Mouse (Mus musculus) heart, embryonic 13.5 days (tissue): ENCODE measurements at regions not wholly inside any gene's neighbourhood (a gene's known extent, or its start where the extent isn't known, plus 50 kb on each side); places are given as distances from the start of the nearest gene placed in this dataset.

Experiments used
- ATAC-seq: fragments of 200-750 bp; cut with Nextera tagmentation; 2 replicates; pipeline ENCODE4 v1.8.0; 2017; ENCODE audit warnings: moderate TSS enrichment; ENCODE audit not compliant: insufficient number of reproducible peaks, low FRiP score, low TSS enrichment; ENCODE audit errors: extremely low read depth
- H3K27ac ChIP-seq: fragments of 300-500 bp; sonication (generic); replicated peaks from 2 replicates; pipeline ENCODE4 v1.5.1; 2015; ENCODE audit warnings: moderate library complexity, mild to moderate bottlenecking, inconsistent platforms
- H3K27me3 ChIP-seq: fragments of 300-500 bp; sonication (generic); replicated peaks from 2 replicates; pipeline ENCODE4 v1.6.1; 2015; ENCODE audit warnings: mild to moderate bottlenecking, inconsistent platforms
- H3K36me3 ChIP-seq: fragments of 300-500 bp; sonication (generic); 2 replicates; pipeline ENCODE4 v1.6.1; 2015; ENCODE audit warnings: mild to moderate bottlenecking, inconsistent platforms
- H3K4me1 ChIP-seq: fragments of 300-500 bp; sonication (generic); 2 replicates; pipeline ENCODE4 v1.6.1; 2015; ENCODE audit warnings: inconsistent platforms
- H3K4me2 ChIP-seq: fragments of 300-500 bp; sonication (generic); 2 replicates; pipeline ENCODE4 v1.6.1; 2015; ENCODE audit warnings: inconsistent platforms, mild to moderate bottlenecking, moderate library complexity
- H3K4me3 ChIP-seq: fragments of 300-500 bp; sonication (generic); 2 replicates; pipeline ENCODE4 v1.5.1; 2015; ENCODE audit warnings: moderate library complexity, mild to moderate bottlenecking, inconsistent platforms
- H3K9ac ChIP-seq: fragments of 300-500 bp; sonication (generic); 2 replicates; pipeline ENCODE4 v1.6.1; 2015; ENCODE audit warnings: inconsistent platforms, mild to moderate bottlenecking, moderate library complexity
- H3K9me3 ChIP-seq: fragments of 300-500 bp; sonication (generic); 2 replicates; pipeline ENCODE4 v1.6.1; 2016; ENCODE audit warnings: inconsistent platforms
- WGBS: fragments of 180-500 bp; shearing (Covaris S2); methylation state at CpG from one replicate; pipeline ENCODE4 v1.1.7; 2015; ENCODE audit warnings: mixed read lengths; 5-methylcytosine and 5-hydroxymethylcytosine counted together

GRCm38 (mm10) chr3:144137483-144137882 lies 67.5 kb downstream of the Lmo4 start:
- H3K4me3 ChIP-seq = no peak overlapping the region
- no peaks in the 10 kb centered on the region for H3K36me3 ChIP-seq
- no peaks in the 10 kb centered on the region for H3K4me1 ChIP-seq
- H3K27me3 ChIP-seq = no peaks in the 10 kb centered on the region
- WGBS = 75% methylated on average over 3 of the region's 3 CpGs
- no peak overlapping the region for H3K9ac ChIP-seq
- no peak overlapping the region for H3K27ac ChIP-seq
- ATAC-seq = no peak
- H3K4me2 ChIP-seq = no peak overlapping the region
- no peaks in the 10 kb centered on the region for H3K9me3 ChIP-seq

DNA sequence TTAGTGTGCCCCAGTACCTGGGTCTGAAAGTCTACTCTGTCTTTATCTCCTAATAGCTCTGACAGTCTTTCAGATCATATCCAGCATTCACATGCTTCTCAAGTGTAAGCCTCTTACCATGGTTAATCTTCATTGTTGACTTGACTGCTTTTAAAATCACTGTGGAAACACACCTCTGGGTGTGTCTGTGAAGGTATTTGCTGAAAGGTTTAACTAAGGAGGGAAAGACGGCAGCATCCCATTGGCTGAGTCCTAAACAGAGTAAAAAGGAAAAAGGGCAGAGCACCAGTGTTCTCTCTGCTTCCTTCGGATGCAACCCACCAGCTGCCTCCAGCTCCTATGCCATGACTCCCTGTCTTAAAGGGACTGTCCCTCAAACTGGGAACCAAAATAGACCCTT lies 68.6 kb downstream of the Lmo4 start:
- no peak overlapping the region for H3K4me3 ChIP-seq
- no peak for ATAC-seq
- H3K4me1 ChIP-seq = no peaks in the 10 kb centered on the region
- no peaks in the 10 kb centered on the region for H3K27me3 ChIP-seq
- H3K9ac ChIP-seq = no peak overlapping the region
- no peaks in the 10 kb centered on the region for H3K36me3 ChIP-seq
- WGBS = 66% methylated on average over 2 of the region's 2 CpGs
- no peak overlapping the region for H3K4me2 ChIP-seq
- no peak overlapping the region for H3K27ac ChIP-seq
- no peaks in the 10 kb centered on the region for H3K9me3 ChIP-seq

- Histone ChIP-seq H3K36me3 (no peaks in the 10 kb centered on the region), H3K4me3 (no peak overlapping the region), H3K4me1 (no peaks in the 10 kb centered on the region), H3K4me2 (no peak overlapping the region), H3K9ac (no peak overlapping the region), H3K9me3 (no peaks in the 10 kb centered on the region), H3K27me3 (no peaks in the 10 kb centered on the region), H3K27ac (no peak overlapping the region)
- no peak for ATAC-seq
- WGBS = 90% methylated on average over 6 of the region's 6 CpGs
These were observed 69.4 kb downstream of the Lmo4 start for GRCm38 (mm10) chr3:144135646-144136045.

DNA sequence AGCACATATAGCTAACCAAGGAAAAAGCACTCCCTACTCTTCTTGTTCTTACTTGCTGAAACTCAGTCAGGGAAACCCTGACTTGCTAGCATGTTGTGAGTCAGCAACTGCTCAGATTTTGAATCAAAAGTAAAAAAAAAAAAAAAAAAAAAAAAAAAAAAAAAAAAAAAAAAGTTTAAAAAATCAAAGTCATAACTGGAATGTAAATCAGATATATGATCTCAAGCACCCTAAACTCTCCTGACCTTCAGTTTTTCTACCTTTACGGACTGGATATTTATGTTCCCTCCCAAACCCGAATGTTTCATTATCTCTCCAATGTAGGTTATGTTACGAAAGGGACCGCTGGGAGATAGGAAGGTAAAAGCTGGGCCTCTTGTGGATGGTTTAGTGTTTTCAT lies 77.0 kb downstream of the Lmo4 start:
- H3K27me3 ChIP-seq = no peaks in the 10 kb centered on the region
- H3K4me3 ChIP-seq = no peak overlapping the region
- 85% methylated on average over 4 of the region's 4 CpGs for WGBS
- H3K36me3 ChIP-seq = no peaks in the 10 kb centered on the region
- H3K9ac ChIP-seq = no peak overlapping the region
- no peak overlapping the region for H3K27ac ChIP-seq
- H3K4me1 ChIP-seq = no peaks in the 10 kb centered on the region
- no peak overlapping the region for H3K4me2 ChIP-seq
- H3K9me3 ChIP-seq = no peaks in the 10 kb centered on the region
- ATAC-seq = no peak

GRCm38 (mm10) chr3:144124353-144124752 lies 80.7 kb downstream of the Lmo4 start:
- H3K4me3 ChIP-seq = no peak overlapping the region
- H3K4me1 ChIP-seq = no peaks in the 10 kb centered on the region
- H3K9ac ChIP-seq = no peak overlapping the region
- 79% methylated on average over 4 of the region's 4 CpGs for WGBS
- H3K27ac ChIP-seq = no peak overlapping the region
- H3K36me3 ChIP-seq = no peaks in the 10 kb centered on the region
- H3K9me3 ChIP-seq = no peaks in the 10 kb centered on the region
- H3K27me3 ChIP-seq = no peaks in the 10 kb centered on the region
- no peak for ATAC-seq
- H3K4me2 ChIP-seq = no peak overlapping the region

DNA sequence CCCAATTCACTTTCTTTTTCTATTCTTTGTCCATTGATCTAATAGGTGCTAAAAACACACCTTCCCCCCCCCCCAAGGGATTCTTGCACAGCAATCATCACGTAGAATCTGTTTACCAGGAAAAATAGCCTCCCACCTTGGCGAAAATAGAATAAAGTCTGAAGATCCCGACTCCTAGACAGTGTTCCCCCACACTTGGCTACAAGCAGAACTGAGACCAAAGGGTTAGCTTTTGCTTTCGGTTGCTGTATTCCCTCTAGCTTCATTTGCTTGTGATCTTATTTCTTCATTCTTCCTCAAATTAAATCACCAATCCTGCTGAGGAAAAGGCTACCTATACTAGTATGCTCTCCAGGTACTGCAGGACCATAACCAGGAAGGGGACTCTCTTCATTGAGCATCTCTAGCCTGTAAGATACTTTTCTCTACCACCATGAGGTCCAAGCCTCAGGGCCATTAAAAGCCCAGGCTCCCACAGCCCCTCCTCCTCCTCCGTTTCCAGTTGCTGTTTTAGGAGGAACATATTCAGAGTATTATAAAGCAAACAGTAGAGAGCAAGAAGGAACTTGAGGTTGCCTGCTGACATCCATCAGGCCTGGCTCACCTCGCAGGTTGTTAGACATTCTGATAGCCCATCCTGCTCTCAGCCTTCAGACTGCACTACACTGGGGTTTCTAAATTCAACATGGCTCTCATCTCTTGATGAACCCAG lies 81.5 kb downstream of the Lmo4 start:
- no peaks in the 10 kb centered on the region for H3K36me3 ChIP-seq
- H3K4me3 ChIP-seq = no peak overlapping the region
- WGBS = 72% methylated on average over 6 of the region's 6 CpGs
- no peaks in the 10 kb centered on the region for H3K9me3 ChIP-seq
- no peaks in the 10 kb centered on the region for H3K4me1 ChIP-seq
- ATAC-seq = no peak
- no peak overlapping the region for H3K27ac ChIP-seq
- no peak overlapping the region for H3K9ac ChIP-seq
- H3K4me2 ChIP-seq = no peak overlapping the region
- no peaks in the 10 kb centered on the region for H3K27me3 ChIP-seq

- no peaks in the 10 kb centered on the region for H3K4me1 ChIP-seq
- 62% methylated on average over 3 of the region's 3 CpGs for WGBS
- H3K4me3 ChIP-seq = no peak overlapping the region
- no peaks in the 10 kb centered on the region for H3K36me3 ChIP-seq
- ATAC-seq = no peak
- H3K27me3 ChIP-seq = no peaks in the 10 kb centered on the region
- H3K27ac ChIP-seq = no peak overlapping the region
- H3K9ac ChIP-seq = no peak overlapping the region
- no peak overlapping the region for H3K4me2 ChIP-seq
- H3K9me3 ChIP-seq = no peaks in the 10 kb centered on the region
These were observed 85.9 kb downstream of the Lmo4 start for GRCm38 (mm10) chr3:144119076-144119475.

- ATAC-seq = no peak
- 76% methylated on average over 11 of the region's 11 CpGs for WGBS
These were observed 91.1 kb downstream of the Lmo4 start for GRCm38 (mm10) chr3:144113672-144114645.

GRCm38 (mm10) chr3:144110331-144111080 lies 94.5 kb downstream of the Lmo4 start:
- 75% methylated on average over 5 of the region's 5 CpGs for WGBS
- Histone ChIP-seq H3K9ac (no peak overlapping the region), H3K4me1 (no peaks in the 10 kb centered on the region), H3K36me3 (no peaks in the 10 kb centered on the region), H3K27me3 (no peaks in the 10 kb centered on the region), H3K4me2 (no peak overlapping the region), H3K27ac (no peak overlapping the region), H3K9me3 (no peaks in the 10 kb centered on the region), H3K4me3 (no peak overlapping the region)
- no peak for ATAC-seq

More at GRCm38 (mm10) chr3:144113672-144114645, 91.1 kb downstream of the Lmo4 start:
- Histone ChIP-seq H3K9ac (no peak overlapping the region), H3K4me2 (no peak overlapping the region), H3K36me3 (no peaks in the 10 kb centered on the region), H3K27ac (no peak overlapping the region), H3K4me1 (no peaks in the 10 kb centered on the region), H3K9me3 (no peaks in the 10 kb centered on the region), H3K4me3 (no peak overlapping the region), H3K27me3 (no peaks in the 10 kb centered on the region)

DNA sequence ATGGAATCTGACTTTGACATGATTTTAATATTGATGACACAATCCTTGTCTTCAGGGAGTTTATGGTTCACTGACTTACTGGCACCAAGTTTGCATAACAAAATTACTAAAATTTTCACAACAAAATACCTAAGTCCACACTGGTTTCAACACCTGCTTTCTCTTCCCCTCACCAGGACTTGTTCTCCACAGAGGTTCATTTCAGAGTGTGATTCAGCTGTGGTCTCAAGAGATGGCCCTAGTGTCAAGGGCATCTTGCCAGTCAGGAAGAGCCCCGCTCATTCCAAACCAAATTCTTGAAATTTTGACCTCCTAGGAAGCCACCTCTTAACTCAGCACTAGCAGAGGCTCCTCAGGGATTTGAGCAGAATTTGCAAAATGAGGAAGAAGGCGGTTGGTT lies 95.3 kb downstream of the Lmo4 start:
- H3K36me3 ChIP-seq = no peaks in the 10 kb centered on the region
- H3K4me3 ChIP-seq = no peak overlapping the region
- H3K4me2 ChIP-seq = no peak overlapping the region
- no peak for ATAC-seq
- 75% methylated on average over 2 of the region's 2 CpGs for WGBS
- H3K4me1 ChIP-seq = no peaks in the 10 kb centered on the region
- no peaks in the 10 kb centered on the region for H3K9me3 ChIP-seq
- H3K27me3 ChIP-seq = no peaks in the 10 kb centered on the region
- no peak overlapping the region for H3K9ac ChIP-seq
- H3K27ac ChIP-seq = no peak overlapping the region

- no peaks in the 10 kb centered on the region for H3K36me3 ChIP-seq
- H3K27ac ChIP-seq = no peak overlapping the region
- no peaks in the 10 kb centered on the region for H3K9me3 ChIP-seq
- no peak for ATAC-seq
- 75% methylated on average over 6 of the region's 6 CpGs for WGBS
- no peaks in the 10 kb centered on the region for H3K4me1 ChIP-seq
- no peak overlapping the region for H3K4me3 ChIP-seq
- H3K4me2 ChIP-seq = no peak overlapping the region
- H3K27me3 ChIP-seq = no peaks in the 10 kb centered on the region
- no peak overlapping the region for H3K9ac ChIP-seq
These were observed 96.7 kb downstream of the Lmo4 start for GRCm38 (mm10) chr3:144108310-144108709.
